Mouse (Mus musculus) urinary bladder, postnatal 10 days (tissue): ENCODE data around the gene Foxn2.

ENCODE experiments used
- DNase-seq: peaks from one replicate; pipeline ENCODE4 v3.0.0; 2022; ENCODE audit warnings: low spot score

The Foxn2 gene

GRCm38 (mm10) chr17:88493551-88493950, 53.0 kb downstream of the Foxn2 start:
- DNase-seq: no peak

GRCm38 (mm10) chr17:88494121-88494771, 53.7 kb downstream of the Foxn2 start:
- no peak for DNase-seq

- DNase-seq: no peak
Measured at GRCm38 (mm10) chr17:88494772-88495132, 54.2 kb downstream of the Foxn2 start.

GRCm38 (mm10) chr17:88498090-88498682, 57.7 kb downstream of the Foxn2 start:
- no peak for DNase-seq

GRCm38 (mm10) chr17:88504056-88504455, 63.5 kb downstream of the Foxn2 start:
- DNase-seq: no peak

GRCm38 (mm10) chr17:88505275-88505723, 64.8 kb downstream of the Foxn2 start:
- no peak for DNase-seq

GRCm38 (mm10) chr17:88505941-88506340, 65.4 kb downstream of the Foxn2 start:
- no peak for DNase-seq

- no peak for DNase-seq
Measured at GRCm38 (mm10) chr17:88507376-88507775, 66.9 kb downstream of the Foxn2 start.

GRCm38 (mm10) chr17:88508846-88509508, 68.5 kb downstream of the Foxn2 start:
- DNase-seq: no peak

GRCm38 (mm10) chr17:88509999-88510398, 69.5 kb downstream of the Foxn2 start:
- DNase-seq: no peak

GRCm38 (mm10) chr17:88511095-88511551, 70.6 kb downstream of the Foxn2 start:
- peak; percentile 46 for DNase-seq

- DNase-seq: no peak
Measured at GRCm38 (mm10) chr17:88516477-88516876, 76.0 kb downstream of the Foxn2 start.

- no peak for DNase-seq
Measured at GRCm38 (mm10) chr17:88527781-88528180, 87.3 kb downstream of the Foxn2 start.

GRCm38 (mm10) chr17:88529519-88530235, 89.2 kb downstream of the Foxn2 start, which contains the start of gene Ppp1r21:
Ppp1r21 (plus strand) TSS chr17:88530118.
- DNase-seq: peak; percentile 89

- DNase-seq: no peak
Measured at GRCm38 (mm10) chr17:88530236-88530619, 89.7 kb downstream of the Foxn2 start.

GRCm38 (mm10) chr17:88530667-88531066, 90.2 kb downstream of the Foxn2 start:
- no peak for DNase-seq

- no peak for DNase-seq
Measured at GRCm38 (mm10) chr17:88531176-88531575, 90.7 kb downstream of the Foxn2 start.

GRCm38 (mm10) chr17:88537842-88538430, 97.4 kb downstream of the Foxn2 start:
- DNase-seq: no peak
